Mouse (Mus musculus) stomach, adult 2 months (tissue): ENCODE results near the gene Ifna9. TPM values are rescaled to one million over a fixed set of nuclear protein-coding genes. Genes with fewer than 3 reads are reported as not detected.

Experiments used
- polyA plus RNA-seq: library from polyadenylated mRNA; depleted of rRNA; stranded (reverse); fragments of >200 nt; gene quantifications from 2 replicates; pipeline ENCODE4 v1.2.3, GENCODE M21; 2012; rRNA removed

Ifna9 gene
- not detected in 2 replicates for polyA plus RNA-seq

DNA sequence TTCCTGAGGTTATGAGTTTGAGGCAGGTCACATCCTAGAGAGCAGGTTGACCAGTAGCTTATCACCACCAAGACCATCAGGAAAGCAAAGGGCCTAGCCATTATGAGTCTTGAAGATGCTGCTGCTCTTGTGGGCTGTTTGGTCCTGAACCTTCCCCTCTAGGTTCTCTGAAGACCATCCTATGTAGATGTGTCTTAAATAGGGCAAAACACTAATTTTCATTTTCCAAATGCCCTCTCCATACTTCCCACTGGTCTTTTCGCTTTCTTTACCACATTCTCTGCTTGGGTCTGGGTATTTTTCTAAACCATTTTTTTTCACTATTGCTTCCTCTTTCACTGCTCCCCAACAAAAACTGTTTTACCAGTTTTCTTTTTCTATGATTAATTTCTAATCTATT lies at the start of gene Ifna9:
Gene Ifna9, minus strand, starts transcription at position 101 of the 400 bp plus-strand sequence.

GRCm38 (mm10) chr4:88634311-88634710 lies 42.1 kb upstream of the Ifna9 start, which contains the start of gene C87499:
Gene C87499 (minus strand): TSS chr4:88634411.

GRCm38 (mm10) chr4:88603276-88603675 lies 11.1 kb upstream of the Ifna9 start, which contains the start of gene Ifna12:
Gene Ifna12 (minus strand): TSS chr4:88603376.

GRCm38 (mm10) chr4:88571698-88572097 lies 20.5 kb downstream of the Ifna9 start, which contains the start of gene Ifna14:
Gene Ifna14 (minus strand): TSS chr4:88571798.

GRCm38 (mm10) chr4:88558145-88558544 lies 34.0 kb downstream of the Ifna9 start, which contains the start of gene Ifna15:
Gene Ifna15 (minus strand): TSS chr4:88558245.

Other genes starting within 250 kb of the Ifna9 start
- gene Hacd4, start 153.5 kb downstream of the Ifna9 start, polyA plus RNA-seq = 0.62 and 0.87 TPM in 2 replicates
- gene Ifnb1, start 69.6 kb downstream of the Ifna9 start, polyA plus RNA-seq = not detected in 2 replicates
- gene Ifna15, start 34.1 kb downstream of the Ifna9 start, polyA plus RNA-seq = not detected in 2 replicates
- gene Ifna14, start 20.6 kb downstream of the Ifna9 start, polyA plus RNA-seq = not detected in 2 replicates
- gene Ifna12, start 11.0 kb upstream of the Ifna9 start, polyA plus RNA-seq = not detected in 2 replicates
- not detected in 2 replicates for gene C87499, start 42.0 kb upstream of the Ifna9 start, polyA plus RNA-seq
- not detected in 2 replicates for gene Ifna13, start 52.1 kb upstream of the Ifna9 start, polyA plus RNA-seq
- not detected in 2 replicates for gene Ifna16, start 84.5 kb upstream of the Ifna9 start, polyA plus RNA-seq
- not detected in 2 replicates for gene Ifna2, start 91.5 kb upstream of the Ifna9 start, polyA plus RNA-seq
- gene Ifnab, start 99.0 kb upstream of the Ifna9 start, polyA plus RNA-seq = not detected in 2 replicates
- 0.30 TPM in 1 of 2 replicates, not detected in the other for gene Gm26566, start 129.4 kb upstream of the Ifna9 start, polyA plus RNA-seq
- 3.6 and 6.2 TPM in 2 replicates for gene Klhl9, start 130.1 kb upstream of the Ifna9 start, polyA plus RNA-seq
- gene Gm13271, start 162.5 kb upstream of the Ifna9 start, polyA plus RNA-seq = not detected in 2 replicates
- gene Gm13283, start 167.7 kb upstream of the Ifna9 start, polyA plus RNA-seq = not detected in 2 replicates
- gene Gm13290, start 181.4 kb upstream of the Ifna9 start, polyA plus RNA-seq = 0.08 TPM in 1 of 2 replicates, not detected in the other
- not detected in 2 replicates for gene Gm13289, start 184.5 kb upstream of the Ifna9 start, polyA plus RNA-seq
- gene Gm13272, start 187.5 kb upstream of the Ifna9 start, polyA plus RNA-seq = not detected in 2 replicates
- gene Ifnz, start 189.7 kb upstream of the Ifna9 start, polyA plus RNA-seq = not detected in 2 replicates
- not detected in 2 replicates for gene Gm13276, start 193.3 kb upstream of the Ifna9 start, polyA plus RNA-seq
- not detected in 2 replicates for gene Gm13277, start 196.2 kb upstream of the Ifna9 start, polyA plus RNA-seq
- not detected in 2 replicates for gene Gm13278, start 199.2 kb upstream of the Ifna9 start, polyA plus RNA-seq
- not detected in 2 replicates for gene Gm13275, start 202.1 kb upstream of the Ifna9 start, polyA plus RNA-seq
- not detected in 2 replicates for gene Gm13279, start 205.0 kb upstream of the Ifna9 start, polyA plus RNA-seq
- gene Gm13285, start 207.3 kb upstream of the Ifna9 start, polyA plus RNA-seq = not detected in 2 replicates
- not detected in 2 replicates for gene Gm13287, start 210.9 kb upstream of the Ifna9 start, polyA plus RNA-seq
- gene Gm13288, start 213.1 kb upstream of the Ifna9 start, polyA plus RNA-seq = not detected in 2 replicates
- not detected in 2 replicates for gene Ifna7, start 223.8 kb upstream of the Ifna9 start, polyA plus RNA-seq
- not detected in 2 replicates for gene Ifna11, start 227.6 kb upstream of the Ifna9 start, polyA plus RNA-seq
- gene Ifna6, start 235.0 kb upstream of the Ifna9 start, polyA plus RNA-seq = not detected in 2 replicates
- gene Ifna5, start 243.1 kb upstream of the Ifna9 start, polyA plus RNA-seq = not detected in 2 replicates
- gene Ifna4, start 249.5 kb upstream of the Ifna9 start, polyA plus RNA-seq = not detected in 2 replicates